Mouse (Mus musculus): ENCODE measurements around the gene Rft1.

- TF ChIP-seq POLR2A (IDR thresholded peaks at IDR 0.05; ENCODE audit: extremely low read depth, insufficient read depth, low read length) = no peak
- TF ChIP-seq CTCF (IDR thresholded peaks at IDR 0.05; ENCODE audit: low read depth, low read length) = no peak
Observed at GRCm38 (mm10) chr14:30716953-30717285, 62.8 kb downstream of the Rft1 start.
